Mouse (Mus musculus): ENCODE measurements around the gene Itgav. TPM values are rescaled to one million over a fixed set of nuclear protein-coding genes. Genes with fewer than 3 reads are reported as not detected.

Itgav gene
- polyA plus RNA-seq, 1 experiment from 2014 or later, result 55.4 TPM

- no peak overlapping the region for H3K4me3 ChIP-seq
- H3K27ac ChIP-seq, result no peak overlapping the region
- no peaks in the 10 kb centered on the region for H3K9me3 ChIP-seq (replicated peaks)
- ATAC-seq (ENCODE audit: low FRiP score), result no peak
- H3K9ac ChIP-seq, result no peak overlapping the region
- H3K36me3 ChIP-seq, result no peaks in the 10 kb centered on the region
- H3K4me2 ChIP-seq (replicated peaks), result no peak overlapping the region
- peaks cover 2% of the 10 kb centered on the region for H3K4me1 ChIP-seq
- H3K27me3 ChIP-seq, result no peaks in the 10 kb centered on the region
- 93% methylated on average over 4 of the region's 4 CpGs for WGBS
These were observed 5.9 kb upstream of the Itgav start for GRCm38 (mm10) chr2:83718341-83718740.

DNA sequence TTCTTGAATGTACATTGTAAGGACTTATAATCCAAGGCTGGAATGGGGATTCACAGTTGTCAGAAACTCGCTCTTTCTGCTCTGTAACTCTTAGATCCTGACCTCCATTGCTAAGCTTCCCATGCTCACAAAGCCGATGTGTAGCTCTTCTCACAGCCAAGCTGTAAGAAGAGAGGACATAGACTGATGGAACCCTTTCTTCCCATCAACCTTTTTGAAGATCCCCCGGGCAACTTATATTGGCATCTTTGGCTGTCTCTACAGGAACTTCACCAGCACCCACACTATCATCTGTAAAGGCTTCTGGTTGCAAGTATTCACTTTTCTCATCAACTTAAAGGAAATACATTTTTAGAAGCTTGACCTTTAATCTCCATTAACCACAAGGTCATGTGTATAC is 2.6 kb upstream of the Itgav start:
- H3K9me3 ChIP-seq (replicated peaks), result no peaks in the 10 kb centered on the region
- H3K9ac ChIP-seq, result no peak overlapping the region
- ATAC-seq (ENCODE audit: low FRiP score), result no peak
- no peak overlapping the region for H3K4me3 ChIP-seq
- H3K4me1 ChIP-seq, result peaks cover 10% of the 10 kb centered on the region
- H3K36me3 ChIP-seq, result no peaks in the 10 kb centered on the region
- 85% methylated on average over 3 of the region's 3 CpGs for WGBS
- H3K27me3 ChIP-seq, result no peaks in the 10 kb centered on the region
- H3K4me2 ChIP-seq (replicated peaks), result no peak overlapping the region
- H3K27ac ChIP-seq, result no peak overlapping the region

DNA sequence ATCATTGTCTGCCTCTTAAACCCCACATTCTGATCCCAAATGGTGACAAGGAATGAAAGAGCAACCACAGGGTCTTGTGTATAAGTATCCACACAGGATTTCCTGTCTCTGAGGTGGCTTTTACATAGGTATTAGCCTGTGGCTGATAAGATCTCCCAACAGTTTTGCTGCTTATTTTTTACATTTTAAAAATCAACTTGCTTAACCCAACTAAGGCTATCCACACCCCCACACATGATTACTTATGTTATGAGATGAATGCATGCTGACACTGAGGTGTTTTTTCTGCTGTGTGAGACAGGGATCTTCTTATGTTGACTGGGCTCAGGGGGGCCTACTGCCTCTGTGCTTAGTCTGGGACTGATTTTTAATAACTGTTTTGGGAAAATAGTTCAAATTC is 1.3 kb upstream of the Itgav start:
- Histone ChIP-seq H3K4me1 (peaks cover 10% of the 10 kb centered on the region), H3K27ac (no peak overlapping the region), H3K27me3 (no peaks in the 10 kb centered on the region), H3K9ac (no peak overlapping the region), H3K9me3 (replicated peaks) (no peaks in the 10 kb centered on the region), H3K36me3 (no peaks in the 10 kb centered on the region), H3K4me2 (replicated peaks) (peak overlapping the region; percentile 86; the same call in 1 of the 2 replicates), H3K4me3 (no peak overlapping the region)
- no peak for ATAC-seq (ENCODE audit: low FRiP score)

DNA sequence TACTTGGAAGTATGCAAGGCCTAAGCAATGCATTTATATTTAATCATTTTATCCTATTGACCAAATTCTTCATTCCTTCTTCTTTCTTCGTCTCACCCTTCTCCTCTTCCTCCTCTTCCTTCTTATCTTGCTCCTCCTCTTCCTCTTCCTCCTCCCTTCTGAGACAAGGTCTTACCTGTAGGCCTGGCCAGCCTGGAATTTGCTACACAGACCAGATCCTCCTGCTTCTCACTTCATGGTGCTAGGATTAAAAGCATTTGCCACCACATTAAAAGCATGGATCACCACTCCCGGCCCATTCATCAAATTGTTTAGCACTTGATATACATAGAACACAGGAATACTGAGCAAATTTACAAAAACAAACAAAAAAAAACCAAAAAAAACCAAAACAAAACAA is 851 bp upstream of the Itgav start:
- Histone ChIP-seq H3K4me1 (peaks cover 10% of the 10 kb centered on the region), H3K27ac (peak overlapping the region; percentile 87; the same call in 1 of the 2 replicates), H3K36me3 (no peaks in the 10 kb centered on the region), H3K4me3 (no peak overlapping the region; the same call in 1 of the 2 replicates), H3K27me3 (no peaks in the 10 kb centered on the region), H3K9ac (peak overlapping the region; percentile 86; the same call in 1 of the 2 replicates), H3K9me3 (replicated peaks) (no peaks in the 10 kb centered on the region), H3K4me2 (replicated peaks) (peak overlapping the region; percentile 86)
- no peak for ATAC-seq (ENCODE audit: low FRiP score)
- WGBS, result 50% methylated on average over 2 of the region's 2 CpGs

DNA sequence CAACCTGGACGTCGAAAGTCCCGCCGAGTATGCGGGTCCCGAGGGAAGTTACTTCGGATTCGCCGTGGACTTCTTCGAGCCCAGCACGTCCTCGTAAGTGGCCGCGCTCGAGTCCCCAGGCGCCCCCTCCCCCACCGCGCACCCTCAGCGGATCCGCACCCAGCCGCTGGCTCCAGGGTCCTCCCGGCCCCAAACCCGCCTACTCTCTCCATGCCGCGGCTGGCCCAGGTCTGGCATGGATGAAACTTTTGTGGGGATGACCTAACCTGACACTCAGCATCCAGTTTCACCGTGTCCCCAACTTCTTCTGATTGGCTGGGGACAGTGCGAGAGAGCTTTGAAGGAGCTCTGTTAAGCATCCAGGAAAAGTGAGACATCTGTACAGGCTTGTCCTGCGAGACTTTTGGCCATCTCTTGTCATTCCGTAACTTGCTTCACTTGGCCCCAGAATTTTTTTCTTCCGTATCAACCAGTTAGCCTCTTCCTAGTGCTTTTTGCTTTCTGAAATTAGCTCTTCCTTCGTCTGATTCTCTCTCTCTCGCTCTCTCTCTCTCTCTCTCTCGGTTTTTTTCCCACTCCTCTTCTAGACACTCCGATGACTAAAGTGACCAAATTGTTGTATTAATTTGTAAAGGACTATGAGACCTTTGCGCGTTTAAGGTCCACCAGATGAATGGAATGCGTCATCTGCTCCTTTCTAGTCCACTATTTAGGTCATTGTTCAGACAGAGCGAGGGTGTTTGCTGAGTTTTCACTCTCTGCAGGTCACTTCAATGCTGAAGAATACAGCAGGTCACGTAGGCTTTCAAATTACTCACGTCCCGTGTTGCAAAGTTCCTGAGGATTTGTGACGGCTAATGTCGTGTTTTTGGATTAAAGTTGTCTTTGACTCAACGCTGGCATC is 882 bp downstream of the Itgav start:
- H3K4me1 ChIP-seq, result peaks cover 10% of the 10 kb centered on the region
- no peaks in the 10 kb centered on the region for H3K36me3 ChIP-seq
- peak; percentile 73 for ATAC-seq (ENCODE audit: low FRiP score)
- peak overlapping the region; percentile 87 for H3K27ac ChIP-seq
- no peaks in the 10 kb centered on the region for H3K9me3 ChIP-seq (replicated peaks)
- H3K4me3 ChIP-seq, result peak overlapping the region; percentile 67
- H3K9ac ChIP-seq, result peak overlapping the region; percentile 86
- WGBS, result 3% methylated on average over 44 of the region's 44 CpGs
- H3K27me3 ChIP-seq, result no peaks in the 10 kb centered on the region
- H3K4me2 ChIP-seq (replicated peaks), result peak overlapping the region; percentile 86

DNA sequence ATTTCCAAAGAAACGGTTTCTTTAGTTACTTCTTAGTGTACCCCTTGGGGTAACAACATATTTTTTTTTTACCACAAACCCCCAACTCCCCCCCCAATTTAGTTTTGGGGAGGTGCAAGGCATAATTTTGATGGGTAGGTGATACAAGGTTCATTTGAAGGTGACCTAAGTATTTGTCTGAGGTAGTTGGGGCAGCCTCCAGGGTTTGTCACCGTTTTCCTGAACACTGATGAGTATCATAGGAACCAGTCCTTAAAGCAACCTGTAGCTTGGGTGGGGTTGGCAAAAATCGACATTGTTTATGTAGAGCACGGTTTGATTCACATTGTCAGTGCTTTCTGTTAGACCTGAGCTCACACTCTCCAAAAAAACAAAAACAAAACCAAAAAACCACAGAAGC is 1.6 kb downstream of the Itgav start:
- H3K4me2 ChIP-seq (replicated peaks), result peak overlapping the region; percentile 86
- H3K27ac ChIP-seq, result no peak overlapping the region
- 65% methylated on average over 4 of the region's 4 CpGs for WGBS
- no peaks in the 10 kb centered on the region for H3K36me3 ChIP-seq
- peaks cover 10% of the 10 kb centered on the region for H3K4me1 ChIP-seq
- no peak for ATAC-seq (ENCODE audit: low FRiP score)
- no peaks in the 10 kb centered on the region for H3K27me3 ChIP-seq
- no peaks in the 10 kb centered on the region for H3K9me3 ChIP-seq (replicated peaks)
- H3K4me3 ChIP-seq, result peak overlapping the region; percentile 67; the same call in 1 of the 2 replicates
- H3K9ac ChIP-seq, result no peak overlapping the region

DNA sequence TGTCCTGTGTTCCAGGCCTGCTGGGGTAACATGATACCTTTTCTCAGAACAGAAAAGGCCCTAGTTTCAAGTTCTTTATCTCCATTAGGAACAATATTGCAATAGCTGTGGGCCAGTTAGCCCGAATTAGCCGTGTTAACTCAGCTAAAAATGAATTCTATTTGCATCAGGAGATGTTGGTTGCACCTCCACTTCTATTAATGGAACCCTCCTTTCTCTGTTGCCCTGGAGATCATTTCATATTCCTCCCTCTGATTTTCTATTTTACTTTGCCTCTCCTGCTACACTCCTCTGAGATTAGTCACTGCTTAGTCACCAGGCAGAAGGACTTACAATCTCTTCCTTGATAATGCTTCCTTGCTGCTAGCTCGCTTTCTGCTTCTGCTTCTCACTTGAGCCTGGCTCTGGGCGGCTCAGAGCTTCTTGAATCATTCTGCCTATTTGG is 4.1 kb downstream of the Itgav start:
- Histone ChIP-seq H3K4me3 (no peak overlapping the region), H3K27ac (no peak overlapping the region), H3K4me1 (peaks cover 11% of the 10 kb centered on the region), H3K27me3 (no peaks in the 10 kb centered on the region), H3K36me3 (no peaks in the 10 kb centered on the region), H3K9me3 (replicated peaks) (no peaks in the 10 kb centered on the region), H3K9ac (no peak overlapping the region), H3K4me2 (replicated peaks) (no peak overlapping the region)
- ATAC-seq (ENCODE audit: low FRiP score), result no peak
- 88% methylated on average over 4 of the region's 4 CpGs for WGBS

DNA sequence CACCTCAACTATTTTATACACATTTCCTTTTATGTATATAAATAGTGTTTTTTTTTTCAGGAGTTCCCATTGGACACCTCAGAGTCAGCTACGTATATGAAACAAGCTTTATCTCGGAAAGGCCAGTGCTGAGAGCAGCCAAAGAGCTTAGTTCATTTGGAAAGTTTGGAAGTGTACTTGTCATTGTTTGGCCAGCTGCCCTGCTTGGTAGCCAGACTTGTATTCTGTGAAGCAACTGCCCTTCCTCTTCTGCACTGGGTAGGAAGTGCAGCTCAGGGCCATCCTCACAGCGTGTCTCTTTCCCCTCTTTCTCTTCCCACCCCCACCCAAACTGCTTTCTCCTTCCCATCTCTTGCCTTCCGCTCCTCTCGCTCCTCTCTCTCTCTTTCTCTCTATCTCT is 5.1 kb downstream of the Itgav start:
- no peak for ATAC-seq (ENCODE audit: low FRiP score)
- Histone ChIP-seq H3K27ac (no peak overlapping the region), H3K4me3 (no peak overlapping the region), H3K36me3 (no peaks in the 10 kb centered on the region), H3K4me1 (peaks cover 7% of the 10 kb centered on the region; the same call in 1 of the 2 replicates), H3K4me2 (replicated peaks) (no peak overlapping the region), H3K27me3 (no peaks in the 10 kb centered on the region), H3K9me3 (replicated peaks) (no peaks in the 10 kb centered on the region), H3K9ac (no peak overlapping the region)
- WGBS, result 82% methylated on average over 5 of the region's 5 CpGs

GRCm38 (mm10) chr2:83732896-83733295 is 8.7 kb downstream of the Itgav start:
- H3K9me3 ChIP-seq (replicated peaks), result no peaks in the 10 kb centered on the region
- no peak overlapping the region for H3K9ac ChIP-seq
- 88% methylated on average over 4 of the region's 4 CpGs for WGBS
- no peaks in the 10 kb centered on the region for H3K27me3 ChIP-seq
- no peaks in the 10 kb centered on the region for H3K36me3 ChIP-seq
- H3K4me3 ChIP-seq, result no peak overlapping the region
- no peak for ATAC-seq (ENCODE audit: low FRiP score)
- no peak overlapping the region for H3K27ac ChIP-seq
- H3K4me1 ChIP-seq, result 0 out of 2 replicates have a peak, but pooled peaks cover 2% of the 10 kb centered on the region
- no peak overlapping the region for H3K4me2 ChIP-seq (replicated peaks)

- Histone ChIP-seq H3K27ac (no peak overlapping the region), H3K9me3 (replicated peaks) (no peaks in the 10 kb centered on the region), H3K4me3 (no peak overlapping the region), H3K9ac (no peak overlapping the region), H3K27me3 (no peaks in the 10 kb centered on the region), H3K4me2 (replicated peaks) (no peak overlapping the region), H3K4me1 (0 out of 2 replicates have a peak, but pooled peaks cover 2% of the 10 kb centered on the region), H3K36me3 (0 out of 2 replicates have a peak, but pooled peaks cover 3% of the 10 kb centered on the region)
- no peak for ATAC-seq (ENCODE audit: low FRiP score)
- WGBS, result 95% methylated on average over 13 of the region's 13 CpGs
These were observed 9.8 kb downstream of the Itgav start for GRCm38 (mm10) chr2:83733981-83734393.

GRCm38 (mm10) chr2:83735276-83735675 is 11.1 kb downstream of the Itgav start:
- Histone ChIP-seq H3K4me2 (replicated peaks) (no peak overlapping the region), H3K9ac (no peak overlapping the region), H3K4me3 (no peak overlapping the region), H3K4me1 (peaks cover 2% of the 10 kb centered on the region; the same call in 1 of the 2 replicates), H3K27me3 (no peaks in the 10 kb centered on the region), H3K27ac (no peak overlapping the region), H3K36me3 (0 out of 2 replicates have a peak, but pooled peaks cover 3% of the 10 kb centered on the region), H3K9me3 (replicated peaks) (no peaks in the 10 kb centered on the region)
- ATAC-seq (ENCODE audit: low FRiP score), result no peak
- WGBS, result 86% methylated on average over 5 of the region's 5 CpGs

DNA sequence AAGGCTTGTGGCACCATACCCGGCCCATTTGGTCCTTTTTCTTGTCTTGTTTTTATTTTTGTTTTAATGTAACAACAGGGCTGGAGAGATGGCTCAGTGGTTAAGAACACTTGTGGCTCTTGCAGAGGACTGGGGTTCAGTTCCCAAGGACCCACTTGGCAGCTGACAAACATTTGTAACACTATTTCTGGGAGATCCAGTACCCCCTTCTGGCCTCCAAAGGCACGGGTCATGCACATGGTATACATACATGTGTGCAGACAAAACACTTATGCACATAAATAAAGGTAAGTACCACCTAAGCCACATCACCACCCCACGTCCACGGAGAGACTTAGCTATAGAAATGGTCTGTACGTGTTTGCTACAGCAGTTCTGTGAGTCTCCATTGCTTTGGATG is 12.6 kb downstream of the Itgav start:
- no peak overlapping the region for H3K27ac ChIP-seq
- no peaks in the 10 kb centered on the region for H3K27me3 ChIP-seq
- no peak overlapping the region for H3K4me3 ChIP-seq
- no peak overlapping the region for H3K9ac ChIP-seq
- no peak for ATAC-seq (ENCODE audit: low FRiP score)
- WGBS, result 93% methylated on average over 5 of the region's 5 CpGs
- no peak overlapping the region for H3K4me2 ChIP-seq (replicated peaks)
- H3K4me1 ChIP-seq, result no peaks in the 10 kb centered on the region; the same call in none of the 2 replicates
- H3K36me3 ChIP-seq, result 0 out of 2 replicates have a peak, but pooled peaks cover 3% of the 10 kb centered on the region
- no peaks in the 10 kb centered on the region for H3K9me3 ChIP-seq (replicated peaks)

Data from hindbrain, embryonic 12.5 days (tissue).